Mouse (Mus musculus) retina, adult 2 months (tissue): Measurements from ENCODE around the gene Hax1.
A peak's percentile ranks its signal among the peaks of the same experiment; 100 is the strongest.

ENCODE experiments used
- DNase-seq: peaks from one replicate; pipeline ENCODE4 v3.0.0-alpha.2; 2012; ENCODE audit warnings: low read depth, low spot score

Hax1 gene

DNA sequence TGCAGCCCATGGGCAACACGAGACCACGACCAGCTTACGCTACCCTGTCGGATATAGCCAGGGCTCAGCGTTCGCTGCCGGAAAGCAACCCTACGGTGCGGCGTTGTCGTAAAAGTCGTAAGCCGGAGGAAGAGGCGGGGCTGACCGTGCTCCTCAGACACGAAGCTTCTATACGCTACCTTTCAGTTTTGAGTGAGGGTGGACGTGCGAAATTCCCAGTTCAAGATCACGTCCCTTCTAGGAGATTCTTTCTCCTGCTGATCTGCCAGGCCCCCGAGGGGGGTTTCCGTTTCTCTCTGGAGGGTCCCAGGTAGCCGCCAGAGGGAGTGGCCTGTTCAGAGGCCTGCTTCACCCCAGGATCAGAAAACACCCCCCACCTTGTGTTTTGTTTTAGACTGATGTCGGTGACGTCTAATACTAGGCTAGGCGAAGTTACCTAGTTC, at the start of gene Hax1:
Gene Hax1, minus strand, starts transcription at position 169 of the 443 bp plus-strand sequence.
- DNase-seq = peak; percentile 88

DNA sequence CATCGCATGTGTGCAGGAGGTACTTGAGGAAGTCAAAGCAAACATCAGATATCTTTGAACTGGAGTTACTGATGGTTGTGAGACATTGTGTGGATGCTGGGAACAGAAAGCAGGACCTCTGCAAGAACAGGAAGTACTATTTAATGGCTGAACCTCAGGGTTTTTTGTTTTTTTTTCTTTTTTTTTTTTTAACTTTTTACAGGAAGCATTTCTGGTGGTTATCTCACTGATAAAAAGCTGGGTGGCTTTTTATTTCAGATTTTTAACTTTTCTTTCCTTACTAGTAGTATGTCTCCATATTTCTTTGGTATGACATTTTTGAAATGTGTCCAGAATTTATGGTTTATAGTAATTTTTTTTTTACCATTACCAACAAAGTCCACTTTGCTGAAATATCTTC, 37.7 kb upstream of the Hax1 start:
- no peak for DNase-seq

DNA sequence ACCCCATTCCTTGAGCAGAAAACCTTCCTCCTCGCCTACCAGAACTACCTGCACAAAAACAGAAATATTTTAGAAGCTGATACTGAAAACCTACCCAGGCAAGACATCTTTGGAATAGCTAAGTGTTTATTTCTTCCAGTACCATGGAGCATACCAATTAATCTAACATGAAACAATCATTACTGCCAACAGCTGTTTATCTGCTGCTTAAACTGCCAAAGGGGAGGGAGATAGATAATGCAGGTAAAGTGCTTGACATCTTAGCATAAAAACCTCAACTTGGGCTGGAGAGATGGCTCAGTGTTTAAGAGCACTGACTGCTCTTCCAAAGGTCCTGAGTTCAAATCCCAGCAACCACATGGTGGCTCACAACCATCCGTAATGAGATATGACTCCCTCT, 36.1 kb upstream of the Hax1 start:
- DNase-seq = no peak

DNA sequence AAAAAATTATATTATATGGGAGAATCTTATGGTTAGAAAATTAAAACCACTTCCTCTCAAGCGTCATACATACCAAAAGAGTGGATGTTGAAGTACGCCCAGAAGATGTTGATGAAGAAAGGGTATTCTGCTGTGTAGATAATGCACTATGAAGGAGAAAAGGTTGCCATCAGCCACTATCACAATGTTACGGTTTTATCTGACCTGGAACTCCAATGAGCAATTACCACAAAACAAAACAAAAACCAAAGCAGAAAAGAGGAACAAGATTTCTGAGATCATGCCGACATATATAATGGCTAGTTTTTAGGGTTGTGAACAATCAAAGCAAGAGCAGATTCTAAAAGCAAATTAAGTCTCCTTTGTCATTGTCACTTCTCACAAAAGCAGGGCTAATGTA, 18.0 kb upstream of the Hax1 start:
- no peak for DNase-seq

DNA sequence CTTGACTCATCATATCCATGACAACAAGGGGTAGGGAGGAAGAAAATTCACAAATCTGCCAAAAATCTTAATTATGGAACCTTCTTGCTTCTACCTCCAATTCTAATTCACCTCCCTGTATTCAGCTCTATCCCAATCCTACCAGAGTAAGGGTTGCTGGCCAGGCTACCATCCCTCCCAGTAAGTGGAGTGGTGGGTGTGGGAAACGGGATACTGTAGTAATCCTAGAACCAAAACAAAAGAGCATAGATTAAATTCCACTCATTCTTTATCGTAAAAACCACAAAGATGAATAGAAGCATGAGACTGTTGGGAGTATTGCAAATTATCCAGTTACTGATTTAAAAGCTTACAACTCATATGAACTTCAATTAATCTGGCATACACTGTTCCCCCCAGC, 11.7 kb upstream of the Hax1 start:
- DNase-seq = no peak

GRCm38 (mm10) chr3:90004091-90004796, 5.7 kb upstream of the Hax1 start:
- no peak for DNase-seq

GRCm38 (mm10) chr3:89999830-90000229, 1.2 kb upstream of the Hax1 start:
- DNase-seq = no peak

- DNase-seq = no peak
These were observed 510 bp upstream of the Hax1 start for GRCm38 (mm10) chr3:89999090-89999489.

DNA sequence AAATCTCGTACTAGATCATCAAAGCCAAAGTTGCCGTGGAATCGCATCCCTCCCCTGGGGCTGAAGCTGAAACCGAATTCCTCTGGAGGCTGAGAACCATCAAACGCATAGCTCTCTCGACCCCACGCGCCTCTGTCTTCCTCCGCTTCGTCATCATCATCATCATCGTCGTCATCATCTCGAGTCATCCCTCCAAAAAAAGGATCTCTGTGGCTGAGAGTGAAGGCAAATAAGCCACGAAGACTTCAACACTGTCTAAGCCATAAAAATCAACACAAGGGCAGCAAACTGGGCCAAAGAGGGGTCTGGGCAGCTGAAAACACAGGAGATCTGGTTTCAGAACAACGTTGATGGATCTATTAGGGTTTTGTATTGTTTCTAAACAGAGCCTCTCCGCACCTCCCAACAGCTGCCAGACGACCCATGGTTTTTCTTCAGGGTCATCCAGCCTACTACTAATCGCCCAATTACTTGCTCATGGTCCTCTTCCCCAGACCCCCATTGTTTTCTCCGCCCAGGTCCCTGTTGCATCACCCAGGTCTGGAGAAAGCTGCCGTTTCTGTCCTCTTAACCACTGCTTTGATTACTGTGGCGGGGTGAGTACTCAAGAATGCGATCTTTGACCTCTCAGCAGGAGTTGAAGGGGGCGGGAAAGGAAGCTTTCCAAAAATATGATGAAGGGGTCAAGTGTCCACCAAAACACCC, 637 bp downstream of the Hax1 start:
- no peak for DNase-seq

DNA sequence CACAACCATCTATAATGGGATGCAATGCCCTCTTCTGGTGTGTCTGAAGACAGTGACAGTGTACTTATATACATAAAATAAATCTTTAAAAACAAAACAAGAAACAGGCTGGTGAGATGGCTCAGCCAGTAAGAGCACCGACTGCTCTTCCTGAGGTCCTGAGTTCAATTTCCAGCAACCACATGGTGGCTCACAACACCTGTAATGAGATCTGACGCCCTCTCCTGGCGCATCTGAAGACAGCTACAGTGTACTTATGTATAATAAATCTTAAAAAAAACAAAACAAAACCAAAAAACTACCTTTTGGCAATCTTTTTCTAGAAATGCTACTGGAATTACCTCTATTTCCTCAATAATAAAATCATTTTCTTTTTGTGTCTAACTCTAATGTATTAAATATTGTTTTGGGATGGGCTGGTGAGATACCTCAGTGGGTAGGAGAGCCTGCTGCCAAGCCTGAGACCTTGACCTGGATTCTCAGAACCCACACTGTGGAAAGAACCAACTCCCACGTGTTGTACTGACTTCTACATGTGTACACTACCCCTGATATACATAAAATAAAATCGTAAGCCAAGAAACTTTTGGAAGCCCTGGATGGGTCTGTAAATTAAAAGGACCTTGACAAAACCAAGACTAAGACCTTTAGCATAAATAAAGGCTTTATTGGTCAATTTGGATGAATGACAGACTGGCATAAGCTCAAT, 3.6 kb downstream of the Hax1 start:
- no peak for DNase-seq

DNA sequence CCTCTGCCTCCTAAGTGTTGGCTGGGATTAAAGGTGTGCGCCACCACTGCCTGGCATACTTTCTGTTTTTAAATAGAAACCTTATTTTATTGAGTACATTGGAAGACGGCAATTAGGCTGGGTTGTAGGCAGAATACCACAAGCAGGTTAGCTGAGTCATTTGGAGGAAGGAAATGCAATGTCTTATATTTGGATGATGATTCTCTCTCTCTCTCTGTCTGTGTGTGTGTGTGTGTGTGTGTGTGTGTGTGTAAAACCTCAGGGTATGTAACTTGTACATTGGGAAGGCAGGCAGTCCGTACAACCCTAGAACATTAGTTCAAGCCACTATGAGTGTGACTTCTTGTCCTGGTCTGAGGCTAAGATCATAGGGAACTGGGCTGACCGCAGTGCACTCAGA, 10.8 kb downstream of the Hax1 start:
- no peak for DNase-seq

GRCm38 (mm10) chr3:89987211-89987610, 11.4 kb downstream of the Hax1 start:
- no peak for DNase-seq

DNA sequence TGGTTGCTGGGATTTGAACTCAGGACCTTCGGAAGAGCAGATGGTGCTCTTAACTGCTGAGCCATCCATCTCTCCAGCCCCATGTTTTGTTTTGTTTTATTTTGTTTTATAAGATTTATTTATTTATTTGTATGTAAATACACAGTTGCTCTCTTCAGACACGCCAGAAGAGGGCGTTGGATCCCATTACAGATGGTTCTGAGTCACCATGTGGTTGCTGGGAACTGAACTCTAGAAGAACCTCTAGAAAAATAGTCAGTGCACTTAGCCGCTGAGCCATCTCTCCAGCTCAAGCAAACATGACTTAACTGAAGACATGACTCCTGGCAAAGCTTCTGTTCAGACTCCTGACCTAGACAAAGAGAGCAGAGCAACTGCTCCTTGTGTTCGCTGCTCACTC, 16.2 kb downstream of the Hax1 start:
- no peak for DNase-seq

DNA sequence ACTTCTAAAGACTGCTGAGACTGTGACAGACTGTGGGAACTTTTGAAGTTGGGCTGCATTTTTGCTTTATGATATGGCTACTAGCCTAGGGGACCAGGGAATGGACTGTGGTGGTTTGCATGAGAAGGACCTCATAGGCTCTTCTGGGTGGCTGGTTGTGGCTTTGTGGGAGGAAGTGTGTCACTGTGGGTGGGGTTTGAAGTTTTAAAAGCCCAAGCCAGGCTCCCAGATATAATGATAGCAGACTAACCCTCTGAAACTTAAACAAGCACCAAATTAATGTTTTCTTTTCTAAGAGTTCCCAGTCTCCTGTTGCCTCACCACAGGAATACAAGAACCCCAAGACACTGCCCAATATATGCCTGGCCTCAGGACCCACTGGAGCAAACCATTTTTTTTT, 21.7 kb downstream of the Hax1 start:
- DNase-seq = no peak

GRCm38 (mm10) chr3:89968509-89968908, 30.1 kb downstream of the Hax1 start:
- DNase-seq = no peak

- DNase-seq = no peak
These were observed 31.6 kb downstream of the Hax1 start for GRCm38 (mm10) chr3:89966946-89967345.

DNA sequence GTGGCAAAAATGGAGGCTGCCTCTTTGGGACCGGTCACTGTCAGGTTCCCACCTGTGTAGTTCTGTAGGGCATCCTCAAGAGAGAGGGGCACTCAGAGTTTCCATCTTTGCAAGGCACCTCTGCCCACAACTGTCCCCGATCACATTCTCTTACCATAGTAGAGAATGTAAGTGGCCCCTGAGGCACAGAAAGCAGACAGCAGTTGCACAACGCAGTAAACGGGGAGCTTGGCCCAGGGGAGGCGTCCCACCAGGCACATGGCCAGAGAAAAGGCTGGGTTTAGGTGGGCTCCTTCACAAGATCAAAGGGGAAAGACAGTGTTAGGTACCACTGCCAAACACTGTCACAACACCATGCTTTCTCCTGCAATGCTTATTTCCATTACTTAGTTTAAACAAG, 32.6 kb downstream of the Hax1 start:
- no peak for DNase-seq

DNA sequence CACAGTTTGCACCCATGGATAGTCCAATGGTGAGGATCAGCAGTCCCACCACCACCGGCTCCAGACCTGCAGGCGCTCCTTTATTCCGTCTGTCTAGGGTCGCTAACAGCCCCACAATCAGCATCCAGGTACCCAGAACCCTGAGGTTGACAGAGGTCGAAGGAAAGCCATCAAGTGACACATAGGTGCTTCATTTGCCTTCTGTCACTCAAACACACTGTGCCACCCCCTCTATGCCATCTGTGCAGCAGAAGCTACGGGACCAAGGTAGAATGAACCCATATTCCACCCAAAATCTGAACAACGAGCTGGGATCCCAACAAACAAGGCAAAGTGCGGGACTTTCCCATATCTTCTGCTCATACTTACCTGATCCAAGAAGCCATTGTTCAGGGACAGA, 33.0 kb downstream of the Hax1 start:
- no peak for DNase-seq

GRCm38 (mm10) chr3:89963926-89964739, 34.4 kb downstream of the Hax1 start:
- no peak for DNase-seq

GRCm38 (mm10) chr3:89963221-89963763, 35.3 kb downstream of the Hax1 start, which contains the start of gene Atp8b2:
Atp8b2 (minus strand) TSS chr3:89963508.
- DNase-seq = no peak

- no peak for DNase-seq
These were observed 35.8 kb downstream of the Hax1 start for GRCm38 (mm10) chr3:89962751-89963220.
